Mouse (Mus musculus) urinary bladder, postnatal 14 days (tissue): ENCODE measurements around the gene Gm3402.
A peak's percentile ranks its signal among the peaks of the same experiment; 100 is the strongest.
"Not testable (repeated sequence)": the region's sequence is repeated elsewhere in the genome, so short reads cannot be mapped to it uniquely, and the experiment has no call there.

Experiments used
- DNase-seq: peaks from one replicate; pipeline ENCODE4 v3.0.0; 2021; ENCODE audit warnings: low spot score

Gene Gm3402

DNA sequence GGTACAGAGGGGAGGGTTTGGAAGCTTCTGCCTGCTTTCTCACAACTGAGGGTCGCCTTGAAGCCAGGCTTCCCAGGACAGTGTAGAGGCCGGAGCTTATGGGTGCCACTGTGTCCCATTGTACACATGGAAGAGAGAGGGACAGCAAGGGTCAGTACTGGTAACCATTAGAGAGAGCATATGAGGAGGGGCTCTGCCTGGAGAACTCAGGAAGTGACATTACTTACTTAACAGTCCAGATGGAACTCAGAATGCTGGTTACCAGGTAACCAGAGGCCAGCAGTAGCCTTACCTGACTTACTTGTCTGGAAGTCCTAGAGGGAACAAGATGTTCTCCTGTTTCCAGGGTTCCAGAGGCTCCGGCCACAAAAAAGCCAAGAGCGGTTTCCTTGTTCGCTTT, at the start of gene Gm3402:
TSS of gene Gm3402 (plus strand) at position 301 of the 400 bp plus-strand sequence.
- not testable (repeated sequence) for DNase-seq

DNA sequence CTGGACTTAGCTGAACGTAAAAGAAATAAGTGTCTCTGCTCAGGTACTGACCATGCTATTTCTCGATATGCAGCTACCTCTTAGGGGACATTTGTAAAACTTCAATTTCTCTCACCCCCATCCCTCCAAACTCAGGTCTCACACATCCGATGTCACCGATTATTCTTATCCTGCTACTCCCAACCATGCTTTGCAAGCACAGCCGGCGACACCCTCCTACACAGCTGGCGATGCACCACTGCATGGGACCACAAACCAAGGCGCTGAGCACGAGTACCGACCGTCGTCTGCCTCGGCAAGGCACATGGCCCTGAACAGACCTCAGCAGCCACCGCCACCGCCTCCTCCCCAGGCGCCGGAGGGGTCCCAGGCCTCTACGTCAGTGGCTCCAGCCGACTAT, 47.3 kb upstream of the Gm3402 start:
- DNase-seq: no peak

DNA sequence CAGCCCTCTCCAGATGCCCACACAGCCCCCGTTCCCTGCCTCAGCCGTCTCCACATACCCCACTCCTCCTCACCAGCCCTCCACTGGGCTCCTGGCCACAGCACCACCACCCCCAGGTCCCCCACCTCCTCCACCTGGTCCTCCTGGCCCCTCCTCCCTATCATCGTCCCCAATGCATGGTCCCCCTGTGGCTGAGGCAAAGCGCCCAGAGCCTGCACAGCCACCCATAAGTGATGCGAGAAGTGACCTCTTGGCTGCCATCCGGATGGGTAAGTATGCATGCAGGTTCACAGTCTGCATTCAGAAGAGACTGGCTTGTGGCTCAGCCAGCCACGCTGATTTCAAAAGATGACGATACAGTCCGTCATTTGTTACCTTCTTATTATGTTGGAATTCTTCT, 45.6 kb upstream of the Gm3402 start:
- no peak for DNase-seq

- DNase-seq: no peak
Measured at GRCm38 (mm10) chr5:146470821-146471220, 43.1 kb upstream of the Gm3402 start.

- DNase-seq: no peak
Measured at GRCm38 (mm10) chr5:146471311-146471710, 42.6 kb upstream of the Gm3402 start.

DNA sequence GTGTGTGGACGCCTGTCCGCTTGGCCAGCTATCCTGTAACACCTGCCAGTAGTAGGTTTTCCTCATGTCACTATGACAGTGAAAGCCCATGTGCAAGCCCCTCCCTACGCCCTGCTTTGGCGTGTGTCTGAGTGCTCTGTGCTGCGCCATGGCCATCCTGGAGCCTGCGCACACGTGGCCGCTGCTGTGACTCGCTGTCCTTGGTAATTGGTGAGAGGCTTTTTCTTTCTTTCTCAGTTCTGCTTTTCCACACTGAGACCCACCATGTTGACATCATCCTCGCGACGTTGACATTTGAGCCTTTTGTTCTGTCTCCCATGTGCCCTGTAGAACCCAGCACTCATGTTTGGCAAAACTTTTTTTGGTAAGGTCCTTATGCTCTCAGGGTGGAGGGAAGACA, 42.1 kb upstream of the Gm3402 start:
- no peak for DNase-seq

GRCm38 (mm10) chr5:146479564-146479963, 34.4 kb upstream of the Gm3402 start:
- DNase-seq: peak; percentile 11

DNA sequence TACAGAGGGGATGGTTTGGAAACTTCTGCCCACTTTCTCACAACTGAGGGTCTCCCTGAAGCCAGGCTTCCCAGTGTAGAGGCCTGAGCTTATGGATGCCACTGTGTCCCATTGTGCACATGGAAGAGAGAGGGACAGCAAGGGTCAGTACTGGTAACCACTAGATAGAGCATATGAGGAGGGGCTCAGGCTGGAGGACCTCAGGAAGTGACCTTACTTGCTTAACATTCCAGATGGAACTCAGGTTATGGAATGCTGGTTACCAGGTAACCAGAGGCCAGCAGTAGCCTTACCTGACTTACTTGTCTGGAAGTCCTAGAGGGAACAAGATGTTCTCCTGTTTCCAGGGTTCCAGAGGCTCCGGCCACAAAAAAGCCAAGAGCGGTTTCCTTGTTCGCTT, 32.3 kb upstream of the Gm3402 start, which contains the start of gene Gm6408:
TSS of gene Gm6408 (plus strand) at position 301 of the 400 bp plus-strand sequence.
- DNase-seq: not testable (repeated sequence)

GRCm38 (mm10) chr5:146488959-146489358, 25.0 kb upstream of the Gm3402 start:
- DNase-seq: peak; percentile 22

DNA sequence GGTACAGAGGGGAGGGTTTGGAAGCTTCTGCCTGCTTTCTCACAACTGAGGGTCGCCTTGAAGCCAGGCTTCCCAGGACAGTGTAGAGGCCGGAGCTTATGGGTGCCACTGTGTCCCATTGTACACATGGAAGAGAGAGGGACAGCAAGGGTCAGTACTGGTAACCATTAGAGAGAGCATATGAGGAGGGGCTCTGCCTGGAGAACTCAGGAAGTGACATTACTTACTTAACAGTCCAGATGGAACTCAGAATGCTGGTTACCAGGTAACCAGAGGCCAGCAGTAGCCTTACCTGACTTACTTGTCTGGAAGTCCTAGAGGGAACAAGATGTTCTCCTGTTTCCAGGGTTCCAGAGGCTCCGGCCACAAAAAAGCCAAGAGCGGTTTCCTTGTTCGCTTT, 22.9 kb upstream of the Gm3402 start, which contains the start of gene Gm6370:
TSS of gene Gm6370 (plus strand) at position 301 of the 400 bp plus-strand sequence.
- not testable (repeated sequence) for DNase-seq

DNA sequence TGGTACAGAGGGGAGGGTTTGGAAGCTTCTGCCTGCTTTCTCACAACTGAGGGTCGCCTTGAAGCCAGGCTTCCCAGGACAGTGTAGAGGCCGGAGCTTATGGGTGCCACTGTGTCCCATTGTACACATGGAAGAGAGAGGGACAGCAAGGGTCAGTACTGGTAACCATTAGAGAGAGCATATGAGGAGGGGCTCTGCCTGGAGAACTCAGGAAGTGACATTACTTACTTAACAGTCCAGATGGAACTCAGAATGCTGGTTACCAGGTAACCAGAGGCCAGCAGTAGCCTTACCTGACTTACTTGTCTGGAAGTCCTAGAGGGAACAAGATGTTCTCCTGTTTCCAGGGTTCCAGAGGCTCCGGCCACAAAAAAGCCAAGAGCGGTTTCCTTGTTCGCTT, 11.8 kb upstream of the Gm3402 start, which contains the start of gene 4930449I24Rik:
TSS of gene 4930449I24Rik (plus strand) at position 301 of the 400 bp plus-strand sequence.
- DNase-seq: not testable (repeated sequence)

- not testable (repeated sequence) for DNase-seq
Measured at GRCm38 (mm10) chr5:146525501-146525900, 11.6 kb downstream of the Gm3402 start, which contains the start of gene Gm3404. Gene Gm3404, plus strand, starts transcription at chr5:146525801.

- not testable (repeated sequence) for DNase-seq
Measured at GRCm38 (mm10) chr5:146537347-146537746, 23.4 kb downstream of the Gm3402 start, which contains the start of gene Gm3409. Gene Gm3409, plus strand, starts transcription at chr5:146537647.

DNA sequence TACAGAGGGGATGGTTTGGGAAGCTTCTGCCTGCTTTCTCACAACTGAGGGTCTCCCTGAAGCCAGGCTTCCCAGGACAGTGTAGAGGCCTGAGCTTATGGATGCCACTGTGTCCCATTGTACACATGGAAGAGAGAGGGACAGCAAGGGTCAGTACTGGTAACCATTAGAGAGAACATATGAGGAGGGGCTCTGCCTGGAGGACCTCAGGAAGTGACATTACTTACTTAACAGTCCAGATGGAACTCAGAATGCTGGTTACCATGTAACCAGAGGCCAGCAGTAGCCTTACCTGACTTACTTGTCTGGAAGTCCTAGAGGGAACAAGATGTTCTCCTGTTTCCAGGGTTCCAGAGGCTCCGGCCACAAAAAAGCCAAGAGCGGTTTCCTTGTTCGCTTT, 41.9 kb downstream of the Gm3402 start, which contains the start of gene Gm3415:
TSS of gene Gm3415 (plus strand) at position 301 of the 400 bp plus-strand sequence.
- DNase-seq: not testable (repeated sequence)

DNA sequence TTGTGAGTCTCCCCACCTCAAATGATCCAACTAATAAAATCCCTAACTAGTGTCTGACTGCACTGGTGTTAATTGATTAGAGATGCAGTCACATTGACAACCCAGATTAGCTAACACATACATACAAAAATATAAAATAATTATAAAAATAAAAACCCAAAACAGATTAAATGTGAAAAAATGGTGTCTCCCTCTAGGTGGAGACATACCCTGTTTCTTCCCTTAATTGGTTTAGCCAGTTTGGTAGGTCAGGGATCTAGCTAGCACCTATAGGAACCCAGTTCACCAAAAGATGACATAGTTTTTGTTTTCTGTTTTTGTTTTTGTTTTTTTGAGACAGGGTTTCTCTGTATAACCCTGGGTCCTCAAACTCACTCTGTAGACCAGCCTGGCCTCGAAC, 50.3 kb downstream of the Gm3402 start:
- no peak for DNase-seq
